Mouse (Mus musculus): ENCODE measurements around the gene Ryk.

DNA sequence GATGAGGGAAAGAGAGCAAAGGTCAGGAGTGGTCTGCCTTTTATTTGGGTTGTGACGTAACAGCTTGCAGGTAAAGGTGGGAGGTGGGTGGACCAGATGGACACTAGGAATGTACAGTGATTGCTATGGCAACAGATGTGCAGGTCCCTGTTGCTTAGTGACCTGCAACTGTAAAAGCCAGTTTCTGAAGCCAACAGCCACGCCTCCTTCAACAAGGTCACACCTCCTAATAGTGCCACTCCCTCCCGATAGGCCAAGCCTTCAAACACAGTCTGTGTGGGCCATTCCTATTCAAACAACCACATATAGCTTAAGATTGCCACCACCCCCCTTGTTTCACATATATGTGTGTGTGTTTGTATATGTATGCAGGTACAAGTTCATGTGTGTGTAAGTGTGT lies 45.2 kb upstream of the Ryk start:
- TF ChIP-seq CTCF (IDR thresholded peaks at IDR 0.05; ENCODE audit: control insufficient read depth, insufficient read depth, low read length) (no peak), POLR2A (IDR thresholded peaks at IDR 0.05; ENCODE audit: borderline replicate concordance, control insufficient read depth, low read depth, low read length) (no peak)
